Mouse (Mus musculus) gastrocnemius, postnatal 25 days (tissue): Measurements from ENCODE around the gene Wdr45b. TPM values are rescaled to one million over a fixed set of nuclear protein-coding genes. Genes with fewer than 3 reads are reported as not detected.
"Not testable (repeated sequence)": the region's sequence is repeated elsewhere in the genome, so short reads cannot be mapped to it uniquely, and the experiment has no call there.

Experiments
- DNase-seq: peaks from one replicate; pipeline ENCODE4 v3.0.0; 2022
- microRNA-seq, 2 experiments: library from miRNA; unstranded; fragments of <30 nt; microRNA quantifications; one replicate each; pipeline ENCODE4 v1.2.0; 2021; ENCODE audit warnings: borderline replicate concordance in 2 of 2
- total RNA-seq, 2 experiments: library from RNA; stranded (reverse); gene quantifications; 1 replicate in 1 of 2; 2 replicates in 1 of 2; pipeline ENCODE4 v1.2.3; 2021

Wdr45b gene
- total RNA-seq, 2 experiments from 2014 or later = 17.9 to 18.4 TPM

DNA sequence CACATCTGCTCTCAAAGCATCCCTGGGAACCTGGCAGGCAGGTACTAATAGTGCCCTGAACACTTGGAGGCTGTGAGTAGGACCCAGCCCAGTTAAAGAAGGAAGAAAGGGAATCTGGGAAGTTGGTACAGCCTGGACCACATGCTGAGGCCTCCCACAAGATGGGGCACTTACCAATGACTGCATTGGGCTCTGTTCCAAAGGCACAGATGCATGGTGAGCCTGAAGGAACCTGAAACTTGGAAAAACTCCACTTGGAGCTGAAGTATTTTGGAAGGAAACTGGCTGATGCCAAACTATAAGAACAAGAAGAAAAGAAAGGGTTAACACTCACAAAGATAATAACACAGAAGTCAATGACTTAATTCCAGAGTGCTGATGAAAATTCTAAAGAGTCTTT is 25.6 kb downstream of the Wdr45b start:
- no peak for DNase-seq

DNA sequence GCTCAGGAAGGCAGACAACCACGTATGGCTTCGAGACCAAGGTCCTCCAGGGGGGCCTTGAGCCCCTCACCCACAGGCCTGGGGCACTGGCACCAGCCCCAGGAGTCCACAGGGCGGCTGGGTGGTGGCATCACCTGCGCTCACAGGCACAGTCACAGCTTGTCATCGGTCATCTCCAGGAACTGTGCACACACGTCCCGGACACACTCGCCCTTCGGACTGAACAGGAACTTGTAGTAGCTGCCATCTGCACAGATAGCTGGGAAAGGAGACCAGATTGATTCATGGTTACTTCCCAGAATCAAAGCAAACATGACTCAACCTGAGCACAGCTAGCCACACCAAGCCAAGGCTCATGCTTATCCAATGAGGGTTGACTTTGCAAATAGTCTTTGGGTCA is 26.0 kb downstream of the Wdr45b start:
- DNase-seq = no peak

DNA sequence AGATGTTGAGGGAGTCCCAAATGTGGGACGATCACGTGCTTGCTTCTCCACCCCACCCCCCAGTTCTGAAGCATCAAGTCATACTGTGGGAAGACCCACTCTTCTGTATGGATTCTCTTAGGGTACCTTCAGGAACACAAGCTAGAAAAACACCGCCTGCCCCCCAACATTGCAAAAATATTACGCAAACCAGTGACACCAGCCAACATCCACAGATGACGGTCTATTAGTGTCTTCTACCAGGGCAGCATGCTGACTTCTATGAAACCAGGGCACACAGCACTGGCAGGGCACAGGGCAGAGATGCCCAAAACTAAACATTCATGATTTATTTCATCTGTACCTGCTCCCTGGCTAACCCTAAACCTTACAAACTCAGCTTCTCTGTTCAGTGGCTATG is 27.6 kb downstream of the Wdr45b start:
- DNase-seq = no peak

DNA sequence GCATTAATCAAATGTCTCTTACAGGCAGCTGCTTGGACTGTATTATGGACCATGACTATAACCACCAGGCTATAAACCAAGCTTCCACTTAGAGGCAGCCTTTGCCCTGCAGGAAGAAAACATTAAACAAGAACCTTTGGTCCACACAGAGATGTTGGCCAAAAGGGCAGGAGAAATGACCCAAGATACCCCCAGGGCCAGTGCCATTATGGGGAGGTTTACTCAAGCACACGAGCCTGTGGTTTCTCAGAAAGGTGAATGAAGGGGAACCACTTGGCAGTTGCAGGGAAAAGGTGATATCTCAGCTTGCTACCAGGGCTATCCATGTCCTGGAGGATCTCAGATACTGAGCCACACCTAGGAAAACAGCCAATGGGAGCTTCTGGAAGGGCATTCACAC is 28.2 kb downstream of the Wdr45b start:
- DNase-seq = no peak

DNA sequence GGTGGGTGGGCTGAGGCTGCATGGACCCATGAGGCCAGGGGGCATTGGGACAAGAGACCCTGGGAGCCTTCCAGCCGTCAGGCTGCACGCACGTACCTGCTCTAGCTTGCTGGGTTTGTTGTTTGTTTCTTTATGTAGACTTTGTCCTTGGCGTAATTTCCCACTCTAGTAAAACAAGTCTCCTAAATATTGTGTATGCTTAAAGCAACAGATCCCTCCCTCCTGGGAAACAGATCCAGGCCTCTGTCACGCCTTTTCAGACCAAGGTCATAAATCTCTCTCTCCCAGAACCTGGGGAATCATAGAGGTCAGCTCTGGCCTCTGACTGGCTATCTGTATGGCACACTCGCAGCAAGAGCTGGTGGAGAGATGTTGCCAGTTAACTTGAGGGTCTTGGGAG is 46.5 kb downstream of the Wdr45b start:
- not testable (repeated sequence) for DNase-seq

DNA sequence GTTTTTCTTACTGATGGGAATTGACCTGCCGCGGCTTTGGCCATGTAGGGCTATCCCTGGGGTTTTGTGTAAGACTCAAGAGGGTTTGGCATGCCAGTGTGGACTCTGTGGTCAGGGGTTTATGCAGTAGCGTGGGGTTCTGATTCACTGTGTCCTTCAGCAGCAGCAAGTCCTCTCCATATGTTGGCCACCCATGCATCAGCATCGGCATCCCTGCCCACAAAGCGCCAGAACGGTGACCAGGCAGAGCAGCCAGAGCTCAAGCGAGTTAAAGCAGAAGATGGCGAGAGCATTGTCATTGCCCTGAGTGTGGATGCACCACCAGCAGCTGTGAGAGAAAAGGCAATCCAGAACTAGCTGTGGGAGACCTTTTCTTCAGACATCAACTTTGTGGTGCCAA is 47.6 kb downstream of the Wdr45b start:
- no peak for DNase-seq

DNA sequence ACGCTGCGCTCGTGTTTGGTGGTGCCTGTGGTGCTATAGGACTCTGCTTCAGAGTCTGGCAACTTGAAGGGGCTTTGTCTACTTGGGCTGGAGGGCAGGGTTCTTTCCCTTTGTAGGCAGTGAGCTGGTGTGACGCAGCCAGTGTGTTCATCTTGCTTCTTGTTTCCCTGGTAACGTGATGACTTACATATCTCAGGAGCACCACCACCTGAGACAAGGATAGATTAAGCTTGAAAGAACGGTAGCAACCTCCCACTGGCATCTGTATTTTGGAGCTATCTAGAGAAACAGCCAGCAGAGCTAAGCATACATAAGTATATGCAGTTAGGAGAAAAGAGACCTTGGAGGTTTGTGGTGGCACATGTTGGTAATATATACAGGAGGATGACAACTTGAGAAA is 48.9 kb downstream of the Wdr45b start:
- no peak for DNase-seq

DNA sequence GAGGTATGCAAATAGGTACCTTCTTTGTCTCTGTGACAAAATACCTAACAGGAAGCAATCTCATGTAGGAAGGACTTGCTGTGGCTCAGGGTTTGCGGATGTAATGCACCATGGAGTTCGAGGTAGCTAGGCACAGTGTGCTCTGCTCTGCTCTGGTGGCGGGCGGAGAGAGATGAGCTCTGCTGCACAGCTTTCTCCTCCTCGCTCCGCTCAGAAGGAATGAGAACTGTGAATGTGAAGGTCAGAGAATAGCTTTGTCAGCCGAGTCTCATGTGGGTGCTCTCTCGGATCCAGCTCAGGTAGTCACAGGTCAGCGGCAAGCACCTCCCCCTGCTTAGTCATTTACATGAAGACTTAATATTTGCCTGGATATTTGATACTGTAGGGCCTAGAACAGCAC is 54.0 kb downstream of the Wdr45b start:
- no peak for DNase-seq

DNA sequence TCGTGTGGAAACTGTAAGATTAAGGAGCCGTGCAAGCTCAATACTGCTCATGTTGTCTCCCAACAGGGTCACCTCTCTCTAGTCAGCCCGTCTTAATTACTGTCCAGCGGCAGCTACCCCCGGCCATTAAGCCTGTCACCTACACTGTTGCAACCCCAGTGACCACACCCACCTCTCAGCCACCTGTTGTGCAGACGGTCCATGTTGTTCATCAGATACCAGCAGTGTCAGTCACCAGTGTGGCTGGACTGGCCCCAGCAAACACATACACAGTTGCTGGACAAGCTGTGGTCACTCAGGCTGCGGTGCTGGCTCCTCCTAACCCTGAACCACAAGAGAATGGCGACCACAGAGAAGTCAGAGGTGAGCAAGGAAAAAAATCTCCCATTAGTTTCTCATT is 55.8 kb downstream of the Wdr45b start:
- DNase-seq = no peak

DNA sequence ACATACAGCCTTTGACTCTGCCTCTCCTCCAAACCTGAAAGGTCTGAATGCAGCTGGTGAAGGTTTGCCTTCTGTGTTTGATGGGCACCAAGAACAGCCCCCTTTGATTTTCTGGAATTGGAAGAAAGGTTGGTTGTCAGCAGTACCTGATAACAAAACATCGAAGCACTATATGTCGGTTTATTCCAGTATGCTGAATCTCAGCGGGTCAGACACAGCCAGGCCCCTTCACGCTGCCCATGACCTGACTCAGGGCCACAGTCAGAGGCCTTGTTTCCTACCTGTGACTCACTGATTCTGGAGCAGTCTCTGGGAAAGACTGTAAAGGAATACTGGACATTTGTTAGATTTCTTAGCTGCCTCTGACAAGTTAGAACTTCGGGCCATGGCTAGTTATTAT is 59.5 kb downstream of the Wdr45b start:
- DNase-seq = no peak

DNA sequence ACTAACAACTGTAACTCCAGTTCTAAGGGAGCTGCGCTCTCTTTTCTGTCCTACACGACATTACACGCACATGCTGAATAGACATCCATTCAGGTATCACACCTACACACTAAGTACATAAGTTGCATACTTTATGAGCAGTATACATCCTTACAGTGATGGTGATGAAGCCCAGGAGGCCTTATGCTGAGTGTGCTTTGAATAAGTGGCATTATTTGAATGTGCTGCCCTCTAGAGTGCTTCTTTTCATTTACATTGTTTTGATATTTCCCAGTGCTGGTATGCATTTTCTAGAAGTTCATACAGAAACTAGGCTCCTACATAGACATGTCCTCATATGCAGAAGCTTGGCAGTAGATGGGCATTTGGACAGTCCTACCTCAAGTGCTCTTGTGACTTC is 64.4 kb downstream of the Wdr45b start:
- no peak for DNase-seq

DNA sequence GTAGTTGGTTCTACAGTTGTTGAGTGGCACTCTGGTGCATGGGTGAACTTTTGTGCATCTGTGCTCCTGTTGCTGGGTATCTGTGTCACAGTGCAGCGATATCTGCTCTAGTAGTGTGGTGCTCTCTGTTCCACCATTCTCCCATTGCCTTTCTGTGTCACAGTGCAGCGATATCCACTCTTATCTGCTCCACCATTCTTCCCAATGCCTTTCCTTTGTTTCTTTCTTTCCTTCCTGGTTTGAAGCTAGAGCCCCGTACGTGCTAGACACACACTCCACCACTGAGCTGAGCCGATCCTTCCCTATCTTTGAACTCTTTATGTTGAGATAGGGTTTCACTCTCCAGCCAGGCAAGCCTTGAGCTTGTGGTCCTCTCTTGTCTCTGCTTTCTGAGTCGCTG is 71.3 kb downstream of the Wdr45b start:
- DNase-seq = no peak

DNA sequence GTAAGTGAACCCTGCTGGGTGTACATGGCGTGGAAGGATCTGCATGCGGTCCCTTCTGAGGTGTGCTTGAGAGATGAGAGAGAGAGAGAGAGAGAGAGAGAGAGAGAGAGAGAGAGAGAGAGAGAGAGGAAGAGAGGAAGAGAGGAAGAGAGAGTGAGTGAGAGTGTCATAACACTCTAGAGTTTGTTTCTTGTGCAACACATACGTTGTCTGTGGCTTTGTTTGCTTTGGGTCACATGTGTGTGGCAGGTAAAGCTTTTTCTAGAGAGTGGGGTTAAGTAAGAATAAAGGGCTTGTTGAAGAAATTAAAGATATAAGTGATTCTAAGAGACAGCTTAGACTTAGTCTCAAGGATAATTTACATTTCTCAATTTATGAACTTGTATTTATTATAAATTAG is 76.2 kb downstream of the Wdr45b start:
- DNase-seq = no peak

DNA sequence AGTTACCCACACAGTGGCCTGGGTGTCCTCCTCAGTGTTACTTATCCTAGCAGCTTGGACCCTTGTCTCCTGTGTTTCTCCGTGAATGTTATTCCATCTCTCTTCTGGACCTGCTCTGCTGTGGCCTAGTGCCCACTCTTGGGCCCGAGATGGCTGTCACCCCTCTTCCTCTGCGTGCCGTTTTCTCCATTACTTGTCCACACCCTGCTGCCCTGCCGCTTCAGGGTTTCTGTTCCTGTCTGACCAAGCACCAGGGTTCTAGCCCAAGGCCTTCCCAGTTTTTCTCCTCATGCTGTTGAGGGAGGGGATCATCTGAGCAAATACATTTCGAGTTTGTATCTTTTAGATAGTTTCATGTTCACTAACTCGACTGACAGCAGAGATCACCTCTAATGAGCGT is 76.7 kb downstream of the Wdr45b start:
- no peak for DNase-seq

Small RNA genes lying within 50 kb of the gene (microRNA-seq; reads per million reads assigned to microRNA genes)
- gene Mir7236 = 0 reads per million in 2 experiments

Other genes with a start within 250 kb of the Wdr45b start
- gene Tex19.2, start 235.8 kb downstream of the Wdr45b start, total RNA-seq = not detected
- gene Tex19.1, start 208.3 kb downstream of the Wdr45b start, total RNA-seq = not detected
- gene Uts2r, start 194.2 kb downstream of the Wdr45b start, total RNA-seq = 1 to 10 TPM in 1 of 2 experiments, under 1 TPM in 1; 0.35 to 1.1 TPM
- gene Hexdc, start 150.0 kb downstream of the Wdr45b start, total RNA-seq = 1 to 10 TPM; 4.8 to 6.9 TPM
- gene Ogfod3, start 149.7 kb downstream of the Wdr45b start, total RNA-seq = 10 to 100 TPM; 11.5 to 11.6 TPM
- gene Cybc1, start 125.1 kb downstream of the Wdr45b start, total RNA-seq = 1 to 10 TPM; 3.0 to 3.6 TPM
- 10 to 100 TPM; 78.0 to 90.7 TPM for gene Narf, start 117.2 kb downstream of the Wdr45b start, total RNA-seq
- gene Foxk2, start 94.5 kb downstream of the Wdr45b start, total RNA-seq = 10 to 100 TPM; 20.1 to 27.1 TPM
- gene Rab40b, start 33.8 kb upstream of the Wdr45b start, total RNA-seq = 10 to 100 TPM; 10.4 to 11.6 TPM
- gene Fn3krp, start 67.0 kb upstream of the Wdr45b start, total RNA-seq = 1 to 10 TPM; 3.5 to 4.4 TPM
- 10 to 100 TPM; 12.2 to 13.8 TPM for gene Fn3k, start 80.5 kb upstream of the Wdr45b start, total RNA-seq
- gene Tbcd, start 97.5 kb upstream of the Wdr45b start, total RNA-seq = 10 to 100 TPM; 10.2 to 12.5 TPM
- under 1 TPM in 1 of 2 experiments, not detected in 1; 0.13 TPM for gene Zfp750, start 164.9 kb upstream of the Wdr45b start, total RNA-seq